Mouse (Mus musculus) erythroid progenitor cell, adult 5-6 weeks (primary cell): ENCODE measurements around the gene Cd9. TPM values are rescaled to one million over a fixed set of nuclear protein-coding genes. Genes with fewer than 3 reads are reported as not detected.

Experiments used
- ATAC-seq: replicated peaks from 2 replicates; pipeline ENCODE4 v1.8.0; 2016; ENCODE audit warnings: moderate number of reproducible peaks, mild to moderate bottlenecking, moderate TSS enrichment, inconsistent platforms; ENCODE audit not compliant: poor library complexity, low FRiP score, severe bottlenecking
- total RNA-seq, 2 experiments: library from RNA; stranded (forward) in 1 of 2; stranded (reverse) in 1 of 2; fragments of 150-400 nt in 1 of 2; fragments of 186-747, 209-891 nt in 1 of 2; gene quantifications; 2 replicates each; pipeline versions ENCODE4 v1.2.3 to v1.2.4; 2015 to 2017; ENCODE audit warnings: low replicate concordance in 2 of 2

The Cd9 gene
- total RNA-seq, 2 experiments from 2014 or later: 10.1 to 41.1 TPM

DNA sequence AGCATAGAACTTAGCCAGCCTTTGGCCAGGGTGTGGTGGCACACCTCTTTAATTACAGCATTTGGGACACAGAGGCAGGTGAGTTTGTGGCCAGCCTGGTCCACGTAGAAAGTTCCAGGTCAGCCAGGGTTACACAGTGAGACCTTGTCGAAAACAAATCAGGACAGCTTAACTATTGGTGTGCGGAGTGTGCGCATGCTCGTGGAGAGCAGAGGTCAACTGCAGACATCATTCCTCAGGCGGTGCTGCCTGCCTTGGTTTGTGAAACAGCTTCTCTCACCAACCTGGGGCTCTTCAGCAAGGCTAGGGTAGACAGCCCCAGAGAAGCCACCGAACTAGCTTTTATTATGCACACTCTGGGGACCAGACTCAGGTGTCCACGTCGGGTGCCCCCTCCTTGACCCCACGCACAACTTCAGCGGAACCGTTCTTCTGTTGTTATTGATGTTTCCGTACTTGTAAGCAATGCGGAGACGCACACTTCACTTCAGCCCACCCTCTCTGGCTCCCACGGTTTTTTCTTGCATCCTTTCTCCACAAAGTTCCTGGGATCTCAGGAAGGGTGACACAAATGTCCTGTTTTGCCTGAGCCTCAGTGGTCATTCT, 74.0 kb downstream of the Cd9 start:
- no peak for ATAC-seq

- peak; percentile 73; the same call in 1 of the 2 replicates for ATAC-seq
Measured at GRCm38 (mm10) chr6:125418744-125419143, 75.8 kb downstream of the Cd9 start.

DNA sequence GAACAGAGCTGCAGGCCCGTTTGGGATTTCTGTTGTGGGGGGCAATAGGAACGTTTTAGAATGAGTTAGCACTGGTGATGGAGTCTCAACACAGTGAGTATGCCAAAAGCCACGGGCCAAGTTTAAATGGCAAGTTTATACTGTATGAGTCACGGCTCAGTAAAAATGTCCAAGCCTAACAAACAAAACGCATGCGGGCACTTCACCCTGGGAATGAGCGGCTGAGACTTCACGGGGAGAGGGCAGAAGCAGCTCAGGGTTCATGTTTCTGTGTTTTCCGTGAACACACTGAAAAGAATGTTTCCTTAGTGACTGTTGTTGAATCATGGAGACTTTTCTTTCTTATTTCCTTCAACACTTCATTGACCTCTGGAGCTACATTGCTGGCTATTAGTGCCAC, 81.3 kb downstream of the Cd9 start:
- no peak for ATAC-seq

GRCm38 (mm10) chr6:125411661-125412060, 82.9 kb downstream of the Cd9 start:
- no peak for ATAC-seq

GRCm38 (mm10) chr6:125410995-125411547, 83.5 kb downstream of the Cd9 start:
- ATAC-seq: no peak

DNA sequence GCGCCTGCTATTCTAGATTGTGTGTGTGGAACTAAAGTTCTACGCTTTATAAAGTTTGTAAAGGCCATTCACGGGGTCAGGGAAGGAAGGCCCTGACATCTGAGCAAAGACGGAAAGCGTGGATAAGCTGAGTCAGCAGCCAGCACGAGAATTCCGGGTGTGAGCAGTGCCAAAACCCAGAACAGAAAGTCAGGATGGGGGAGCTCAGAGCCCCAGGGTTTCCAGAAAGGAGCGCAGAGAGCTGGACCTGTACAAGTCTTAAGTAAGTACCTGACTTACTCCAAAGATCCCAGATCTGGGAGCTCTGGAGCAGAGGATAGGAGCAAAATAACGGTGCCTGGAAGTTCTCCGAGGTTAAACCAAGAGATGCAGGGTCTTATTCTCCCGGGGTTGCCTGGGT, 84.0 kb downstream of the Cd9 start:
- ATAC-seq: no peak

Other genes starting within 250 kb of the Cd9 start
- not detected in 2 replicates for gene Tuba3a, start 208.7 kb downstream of the Cd9 start, total RNA-seq (2015; ENCODE audit: low replicate concordance)
- not detected in 2 replicates for gene Tuba3a, start 208.7 kb downstream of the Cd9 start, total RNA-seq (2017; ENCODE audit: low replicate concordance)
- gene Ltbr, start 180.9 kb downstream of the Cd9 start, total RNA-seq (2015; ENCODE audit: low replicate concordance): 0.84 and 5.0 TPM in 2 replicates
- 2.8 and 3.5 TPM in 2 replicates for gene Ltbr, start 180.9 kb downstream of the Cd9 start, total RNA-seq (2017; ENCODE audit: low replicate concordance)
- 2.9 and 7.6 TPM in 2 replicates for gene Scnn1a, start 174.1 kb downstream of the Cd9 start, total RNA-seq (2015; ENCODE audit: low replicate concordance)
- gene Scnn1a, start 174.1 kb downstream of the Cd9 start, total RNA-seq (2017; ENCODE audit: low replicate concordance): not detected in 2 replicates
- 8.3 and 11.7 TPM in 2 replicates for gene Tnfrsf1a, start 145.4 kb downstream of the Cd9 start, total RNA-seq (2015; ENCODE audit: low replicate concordance)
- 2.3 and 20.7 TPM in 2 replicates for gene Tnfrsf1a, start 145.4 kb downstream of the Cd9 start, total RNA-seq (2017; ENCODE audit: low replicate concordance)
- gene Plekhg6, start 114.0 kb downstream of the Cd9 start, total RNA-seq (2015; ENCODE audit: low replicate concordance): not detected in 2 replicates
- gene Plekhg6, start 114.0 kb downstream of the Cd9 start, total RNA-seq (2017; ENCODE audit: low replicate concordance): not detected in 2 replicates
- 8.8 and 31.4 TPM in 2 replicates for gene Vwf, start 52.0 kb upstream of the Cd9 start, total RNA-seq (2015; ENCODE audit: low replicate concordance)
- 19.9 and 33.4 TPM in 2 replicates for gene Vwf, start 52.0 kb upstream of the Cd9 start, total RNA-seq (2017; ENCODE audit: low replicate concordance)
- not detected in 2 replicates for gene Ano2, start 195.6 kb upstream of the Cd9 start, total RNA-seq (2015; ENCODE audit: low replicate concordance)
- not detected in 2 replicates for gene Ano2, start 195.6 kb upstream of the Cd9 start, total RNA-seq (2017; ENCODE audit: low replicate concordance)